Mouse (Mus musculus) spleen, embryonic (tissue): ENCODE data around the gene Fam19a5.

Source experiments
- CTCF ChIA-PET: fragments of 350-600 bp; sonication (Branson Sonifier 250); formaldehyde crosslinking; loops from one replicate; lab custom pipeline; 2022; lab: Charles Lee

Gene Fam19a5

GRCm38 (mm10) chr15:87596731-87597130, 52.6 kb downstream of the Fam19a5 start:
- CTCF ChIA-PET = no interaction called here

DNA sequence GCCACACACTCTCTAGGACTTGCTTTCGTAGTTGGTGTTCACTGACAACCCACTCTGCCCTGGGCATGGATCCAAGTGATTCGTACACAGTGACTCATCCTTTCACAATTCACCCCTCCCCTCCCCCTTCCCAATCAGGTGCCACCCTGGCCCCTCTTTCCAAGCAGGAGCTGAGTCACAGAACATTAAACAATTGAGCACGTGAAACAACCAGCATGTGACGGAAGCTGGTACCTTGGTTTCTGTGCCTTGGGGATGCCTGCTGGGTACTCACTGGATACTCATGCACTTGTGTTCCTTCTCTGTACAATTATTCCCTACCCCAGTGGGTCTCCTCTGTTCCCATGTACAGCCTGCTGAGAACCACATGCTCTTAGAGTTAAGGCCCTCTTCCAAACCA, 53.0 kb downstream of the Fam19a5 start:
- CTCF ChIA-PET = no interaction called here

- CTCF ChIA-PET = no interaction called here
These were observed 53.7 kb downstream of the Fam19a5 start for GRCm38 (mm10) chr15:87597766-87598165.

- CTCF ChIA-PET = no interaction called here
These were observed 54.5 kb downstream of the Fam19a5 start for GRCm38 (mm10) chr15:87598636-87599035.

- CTCF ChIA-PET = interaction anchor here (1.1 kb wide), 1 partner anchor 764 kb away, joined by 15 read pairs; no protein-coding TSS in a partner anchor
These were observed 59.2 kb downstream of the Fam19a5 start for GRCm38 (mm10) chr15:87603316-87603715.

- CTCF ChIA-PET = no interaction called here
These were observed 61.6 kb downstream of the Fam19a5 start for GRCm38 (mm10) chr15:87605504-87606280.

GRCm38 (mm10) chr15:87606702-87607101, 62.6 kb downstream of the Fam19a5 start:
- CTCF ChIA-PET = interaction anchor here (0.6 kb wide), 1 partner anchor 160 kb away, joined by 3 read pairs; no protein-coding TSS in a partner anchor

- CTCF ChIA-PET = no interaction called here
These were observed 65.1 kb downstream of the Fam19a5 start for GRCm38 (mm10) chr15:87609236-87609635.

DNA sequence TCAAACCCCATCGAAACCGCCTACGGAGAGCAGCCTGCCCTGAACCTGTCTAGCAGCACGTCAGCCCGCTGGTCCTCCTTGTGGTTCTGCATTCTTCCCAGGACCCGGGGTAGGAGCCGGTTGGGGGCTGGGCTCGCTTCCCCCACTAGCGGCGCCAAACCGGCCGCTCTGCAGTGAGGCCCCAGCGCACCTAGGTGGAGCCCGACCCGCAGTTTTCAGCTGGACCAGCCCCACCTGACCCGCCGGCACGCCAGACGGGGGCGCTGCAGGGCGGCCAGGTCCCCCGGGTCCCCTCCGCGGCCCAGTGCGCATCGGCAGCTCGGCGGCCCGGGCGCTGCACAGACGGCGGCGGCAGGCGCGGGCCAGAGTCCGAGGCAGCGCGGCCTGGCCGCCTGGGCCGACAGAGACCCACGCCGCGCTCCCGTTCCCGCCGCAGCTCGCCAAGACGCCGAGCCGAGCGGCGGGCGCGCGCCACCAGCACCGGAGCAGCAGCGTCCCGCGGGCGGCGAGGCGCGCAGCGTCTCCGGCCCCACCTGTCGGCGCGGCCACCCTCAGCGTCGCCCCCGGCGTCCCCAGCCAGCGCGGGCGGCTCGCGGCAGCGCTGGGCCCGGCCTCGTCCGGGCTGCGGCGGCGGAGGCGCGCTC, 80.0 kb downstream of the Fam19a5 start:
- CTCF ChIA-PET = no interaction called here

DNA sequence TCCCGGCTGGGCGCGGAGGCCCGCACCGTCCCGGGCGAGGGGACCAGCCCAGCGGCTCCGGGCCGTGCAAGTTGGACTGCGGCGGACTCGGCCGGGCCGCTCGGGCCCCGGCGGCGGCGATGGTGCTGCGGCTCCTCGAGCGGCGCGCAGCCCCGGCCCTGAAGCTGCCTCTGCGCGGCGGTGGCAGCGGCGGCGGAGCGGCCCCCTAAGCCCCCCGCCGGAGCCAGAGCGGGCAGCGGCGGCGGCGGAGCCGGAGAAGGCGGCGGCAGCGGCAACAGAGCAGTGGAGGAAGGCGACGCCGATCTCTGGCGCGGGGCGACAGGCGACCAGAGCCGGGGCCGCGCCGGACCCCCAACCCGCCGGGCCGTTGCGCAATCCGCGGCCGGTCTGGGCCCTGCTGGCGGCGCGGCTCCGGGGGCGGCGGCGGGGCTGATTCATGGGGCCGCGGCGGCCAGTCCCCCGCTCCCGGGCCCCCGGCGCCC, 80.6 kb downstream of the Fam19a5 start:
- CTCF ChIA-PET = no interaction called here

- CTCF ChIA-PET = no interaction called here
These were observed 81.3 kb downstream of the Fam19a5 start for GRCm38 (mm10) chr15:87625236-87626023.

GRCm38 (mm10) chr15:87635272-87635671, 91.2 kb downstream of the Fam19a5 start:
- CTCF ChIA-PET = no interaction called here

DNA sequence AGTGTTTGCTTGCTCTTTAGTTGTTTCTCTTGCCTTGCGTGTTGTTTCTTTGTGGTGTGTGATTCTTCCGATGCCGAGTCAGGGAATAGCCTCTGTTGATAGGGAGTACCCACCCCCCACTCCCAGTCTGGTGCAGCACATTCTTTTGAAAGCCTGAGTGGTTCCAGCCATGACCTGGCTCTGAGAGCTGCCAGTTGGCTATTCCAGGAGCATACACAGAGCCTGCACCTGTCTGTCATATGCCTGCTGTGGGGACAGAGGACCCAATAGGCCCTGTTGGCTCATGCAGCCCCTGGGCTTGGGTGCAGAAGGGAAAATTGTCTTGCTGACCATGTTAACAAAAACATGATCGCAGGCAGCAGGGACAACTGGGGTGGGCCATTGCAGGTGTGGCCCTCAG, 92.3 kb downstream of the Fam19a5 start:
- CTCF ChIA-PET = no interaction called here

DNA sequence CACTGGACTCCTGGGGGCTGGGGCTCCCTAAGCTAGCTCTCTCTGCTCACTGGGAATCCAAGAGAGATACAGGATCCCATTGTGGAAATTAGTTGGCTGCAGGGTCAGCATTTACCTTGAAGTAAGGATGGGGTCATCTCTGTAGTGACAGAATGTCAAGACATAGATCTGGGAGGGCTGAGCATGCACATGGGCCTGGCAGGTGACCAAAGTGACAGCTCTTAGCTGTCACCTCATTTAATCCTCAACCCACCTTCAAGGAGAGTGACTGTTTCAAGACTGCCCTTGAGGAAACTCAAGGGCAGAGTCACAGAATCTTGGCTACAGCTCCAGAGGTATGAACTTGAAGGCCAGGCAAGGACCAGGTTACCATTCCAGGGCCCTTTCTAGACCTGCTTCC, 93.1 kb downstream of the Fam19a5 start:
- CTCF ChIA-PET = no interaction called here

GRCm38 (mm10) chr15:87638270-87638669, 94.2 kb downstream of the Fam19a5 start:
- CTCF ChIA-PET = no interaction called here

DNA sequence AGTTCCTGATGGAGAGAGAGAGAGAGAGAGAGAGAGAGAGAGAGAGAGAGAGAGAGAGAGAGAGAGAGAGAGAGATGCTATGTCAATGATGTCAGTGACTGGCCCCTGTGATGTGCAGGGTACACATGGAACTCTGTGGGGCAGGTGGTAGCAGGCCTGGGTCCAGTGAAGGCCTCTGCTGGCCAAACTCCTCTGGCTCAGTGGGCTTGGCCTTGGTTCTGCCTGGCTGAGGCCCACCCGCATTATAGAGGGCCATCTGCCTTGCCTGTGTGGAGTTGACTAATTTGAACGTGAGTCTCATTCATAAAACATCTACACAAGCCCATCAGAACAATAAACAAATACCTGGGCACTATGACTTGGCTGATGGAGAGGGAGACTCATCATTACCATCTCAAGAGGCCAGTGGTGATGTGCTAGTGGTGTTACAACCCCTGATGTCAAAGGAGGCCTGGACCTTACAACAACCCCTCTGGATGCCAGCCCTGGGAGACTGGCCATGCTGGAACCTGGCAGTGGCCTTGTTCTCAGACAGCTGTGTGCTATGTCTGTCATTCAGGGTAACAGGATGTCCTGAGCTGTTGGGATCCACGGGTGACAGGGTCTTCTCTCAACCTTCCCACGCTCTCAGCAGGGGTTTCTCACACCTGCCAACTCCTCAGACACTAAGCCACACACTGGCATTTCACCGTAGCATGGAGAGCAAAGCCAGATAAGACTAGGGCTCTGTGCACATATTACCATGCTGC, 102.4 kb downstream of the Fam19a5 start:
- CTCF ChIA-PET = no interaction called here

DNA sequence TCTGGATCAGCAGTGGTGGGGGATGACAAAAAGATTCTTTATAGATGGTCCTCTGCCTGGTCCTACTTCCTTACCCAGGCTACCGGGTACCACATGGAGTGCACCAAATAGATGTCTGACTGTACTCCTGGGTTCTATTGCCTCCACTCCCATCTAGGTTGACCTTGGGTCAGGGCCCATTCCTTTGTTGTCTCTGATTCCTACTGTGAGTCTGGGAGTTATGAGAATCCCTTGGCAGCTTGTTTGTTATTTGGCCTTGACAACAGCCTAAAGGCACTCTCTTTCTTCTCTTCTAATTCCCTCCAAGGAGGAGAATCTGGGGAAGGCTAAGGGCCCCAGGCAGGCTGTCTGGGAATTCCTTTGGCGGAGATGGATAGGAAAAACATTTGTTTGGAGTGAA, 105.6 kb downstream of the Fam19a5 start:
- CTCF ChIA-PET = no interaction called here

DNA sequence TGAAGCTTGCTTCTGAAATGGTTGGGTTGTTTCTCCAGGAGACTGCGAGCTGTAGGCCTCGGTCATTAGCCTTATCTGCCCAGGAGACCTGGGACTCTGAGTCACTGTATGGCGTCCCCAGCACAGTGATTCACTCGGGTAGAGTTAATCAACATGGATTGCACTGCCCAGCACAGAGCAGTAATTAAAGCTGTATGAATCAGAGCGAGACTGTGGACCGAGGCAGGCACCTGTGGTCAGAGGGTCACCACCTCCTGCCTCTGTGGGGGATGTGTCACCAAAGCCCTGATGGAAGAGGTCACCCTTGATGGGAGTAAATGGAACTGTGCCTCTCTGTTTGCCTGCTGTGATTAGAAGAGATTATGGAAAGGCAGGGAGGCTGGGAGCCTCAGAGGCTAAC, 110.5 kb downstream of the Fam19a5 start:
- CTCF ChIA-PET = no interaction called here

DNA sequence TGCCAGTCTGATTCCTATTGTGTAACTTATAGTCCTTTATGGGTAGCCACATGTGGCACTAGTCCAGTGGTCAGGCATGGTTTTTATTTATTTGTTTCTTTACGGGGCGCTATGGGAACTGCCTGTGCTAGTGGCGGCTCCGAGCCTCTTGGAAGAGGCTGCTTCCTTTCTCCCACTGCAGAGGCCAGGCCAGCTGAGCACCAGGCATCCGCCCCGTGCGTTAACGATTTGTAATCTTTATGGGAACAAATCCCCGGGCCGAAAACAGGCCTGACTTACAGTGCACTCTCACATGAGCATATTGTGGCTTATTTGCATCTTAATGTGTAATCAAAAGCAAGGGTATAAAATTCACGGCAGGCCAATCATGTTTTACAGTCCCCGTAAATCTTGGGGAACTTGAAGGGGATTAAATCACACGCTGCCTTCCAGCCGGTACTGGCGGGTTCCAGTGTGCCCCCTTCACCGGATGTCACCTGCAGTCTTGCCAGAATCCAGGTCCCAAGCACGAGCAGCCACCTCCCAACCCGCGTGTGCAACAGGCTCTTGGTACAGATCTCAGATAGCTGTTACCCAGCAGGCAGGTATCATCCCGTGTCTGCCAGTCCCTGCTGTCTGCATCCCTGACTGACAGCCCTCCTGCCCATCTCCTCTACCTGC, 112.5 kb downstream of the Fam19a5 start:
- CTCF ChIA-PET = interaction anchor here (0.6 kb wide), 1 partner anchor 192 kb away, joined by 8 read pairs; no protein-coding TSS in a partner anchor

GRCm38 (mm10) chr15:87659729-87660128, 115.6 kb downstream of the Fam19a5 start:
- CTCF ChIA-PET = no interaction called here

- CTCF ChIA-PET = no interaction called here
These were observed 117.9 kb downstream of the Fam19a5 start for GRCm38 (mm10) chr15:87661954-87662353.
